Mouse (Mus musculus) hindbrain, embryonic 10.5 days (tissue): Measurements from ENCODE around the gene Xpo6. TPM values are rescaled to one million over a fixed set of nuclear protein-coding genes. Genes with fewer than 3 reads are reported as not detected.

Source experiments
- DNase-seq: peaks from one replicate; pipeline ENCODE4 v3.0.0-alpha.2; 2017; ENCODE audit warnings: low spot score
- H3K27ac ChIP-seq: fragments of 300-500 bp; sonication (generic); 2 replicates; pipeline ENCODE4 v1.5.1; 2016; ENCODE audit warnings: mild to moderate bottlenecking, moderate library complexity
- H3K27me3 ChIP-seq: fragments of 300-500 bp; sonication (generic); 2 replicates; pipeline ENCODE4 v1.6.1; 2016; ENCODE audit warnings: mild to moderate bottlenecking; ENCODE audit not compliant: poor library complexity, insufficient read depth, severe bottlenecking
- H3K36me3 ChIP-seq: fragments of 300-500 bp; sonication (generic); 2 replicates; pipeline ENCODE4 v1.6.1; 2016; ENCODE audit warnings: mild to moderate bottlenecking, moderate library complexity
- H3K4me1 ChIP-seq: fragments of 300-500 bp; sonication (generic); replicated peaks from 2 replicates; pipeline ENCODE4 v1.6.1; 2016; ENCODE audit warnings: mild to moderate bottlenecking
- H3K4me3 ChIP-seq: fragments of 300-500 bp; sonication (generic); 2 replicates; pipeline ENCODE4 v1.5.1; 2016; ENCODE audit warnings: mild to moderate bottlenecking, moderate library complexity
- H3K9me3 ChIP-seq: fragments of 300-500 bp; sonication (generic); 2 replicates; pipeline ENCODE4 v1.6.1; 2016; ENCODE audit warnings: mild to moderate bottlenecking, moderate library complexity
- WGBS: fragments of 180-500 bp; shearing (Covaris S2); methylation state at CpG from one replicate; pipeline ENCODE4 v1.1.7; 2016; 5-methylcytosine and 5-hydroxymethylcytosine counted together
- polyA plus RNA-seq: library from polyadenylated mRNA; unstranded; fragments of >200 nt; fragmentation: Nextera tagmentation; extraction: Ambion mirVana; gene quantifications from 2 replicates; pipeline ENCODE4 v1.2.1, GENCODE M21; 2016

The Xpo6 gene
- polyA plus RNA-seq, 1 experiment from 2014 or later, result 60.9 TPM

GRCm38 (mm10) chr7:126230357-126231148 lies 30.3 kb upstream of the Xpo6 start:
- DNase-seq, result no peak
- WGBS, result 65% methylated on average over 8 of the region's 8 CpGs
- Histone ChIP-seq H3K4me1 (0 out of 2 replicates have a peak, but pooled peaks cover 2% of the 10 kb centered on the region), H3K4me3 (no peak overlapping the region), H3K9me3 (no peaks in the 10 kb centered on the region), H3K27me3 (no peaks in the 10 kb centered on the region), H3K36me3 (no peaks in the 10 kb centered on the region), H3K27ac (no peak overlapping the region)

GRCm38 (mm10) chr7:126226136-126226535 lies 25.8 kb upstream of the Xpo6 start:
- Histone ChIP-seq H3K4me1 (0 out of 2 replicates have a peak, but pooled peaks cover 2% of the 10 kb centered on the region), H3K4me3 (no peak overlapping the region), H3K9me3 (no peaks in the 10 kb centered on the region), H3K27ac (no peak overlapping the region), H3K27me3 (no peaks in the 10 kb centered on the region), H3K36me3 (no peaks in the 10 kb centered on the region)
- DNase-seq, result no peak
- 34% methylated on average over 5 of the region's 5 CpGs for WGBS

- 72% methylated on average over 3 of the region's 3 CpGs for WGBS
- H3K36me3 ChIP-seq, result no peaks in the 10 kb centered on the region
- no peaks in the 10 kb centered on the region for H3K27me3 ChIP-seq
- DNase-seq, result no peak
- no peak overlapping the region for H3K27ac ChIP-seq
- no peaks in the 10 kb centered on the region for H3K9me3 ChIP-seq
- no peak overlapping the region for H3K4me3 ChIP-seq
- H3K4me1 ChIP-seq, result 0 out of 2 replicates have a peak, but pooled peaks cover 2% of the 10 kb centered on the region
Observed at GRCm38 (mm10) chr7:126222753-126223152, 22.5 kb upstream of the Xpo6 start.

GRCm38 (mm10) chr7:126220611-126221010 lies 20.3 kb upstream of the Xpo6 start:
- no peaks in the 10 kb centered on the region for H3K36me3 ChIP-seq
- H3K4me3 ChIP-seq, result no peak overlapping the region

GRCm38 (mm10) chr7:126218311-126218710 lies 18.0 kb upstream of the Xpo6 start:
- no peak overlapping the region for H3K4me3 ChIP-seq
- WGBS, result 82% methylated on average over 1 of the region's 1 CpGs
- no peaks in the 10 kb centered on the region for H3K36me3 ChIP-seq
- no peak for DNase-seq
- no peak overlapping the region for H3K27ac ChIP-seq
- H3K9me3 ChIP-seq, result no peaks in the 10 kb centered on the region
- 0 out of 2 replicates have a peak, but pooled peaks cover 3% of the 10 kb centered on the region for H3K4me1 ChIP-seq
- H3K27me3 ChIP-seq, result no peaks in the 10 kb centered on the region

More at GRCm38 (mm10) chr7:126220611-126221010, 20.3 kb upstream of the Xpo6 start:
- Histone ChIP-seq H3K27ac (no peak overlapping the region), H3K4me1 (0 out of 2 replicates have a peak, but pooled peaks cover 3% of the 10 kb centered on the region), H3K27me3 (no peaks in the 10 kb centered on the region), H3K9me3 (no peaks in the 10 kb centered on the region)
- 21% methylated on average over 1 of the region's 1 CpGs for WGBS
- DNase-seq, result no peak

- no peaks in the 10 kb centered on the region for H3K27me3 ChIP-seq
Observed at GRCm38 (mm10) chr7:126216867-126217266, 16.6 kb upstream of the Xpo6 start.

GRCm38 (mm10) chr7:126210856-126211255 lies 10.6 kb upstream of the Xpo6 start:
- H3K4me3 ChIP-seq, result no peak overlapping the region
- DNase-seq, result no peak
- no peaks in the 10 kb centered on the region for H3K9me3 ChIP-seq
- WGBS, result 91% methylated on average over 5 of the region's 5 CpGs
- no peaks in the 10 kb centered on the region for H3K36me3 ChIP-seq
- no peaks in the 10 kb centered on the region for H3K27me3 ChIP-seq
- no peaks in the 10 kb centered on the region for H3K4me1 ChIP-seq
- no peak overlapping the region for H3K27ac ChIP-seq

More at GRCm38 (mm10) chr7:126216867-126217266, 16.6 kb upstream of the Xpo6 start:
- Histone ChIP-seq H3K4me1 (0 out of 2 replicates have a peak, but pooled peaks cover 3% of the 10 kb centered on the region), H3K9me3 (no peaks in the 10 kb centered on the region), H3K4me3 (no peak overlapping the region), H3K27ac (no peak overlapping the region), H3K36me3 (no peaks in the 10 kb centered on the region)
- 23% methylated on average over 1 of the region's 1 CpGs for WGBS
- DNase-seq, result peak; percentile 5

- no peak for DNase-seq
- WGBS, result 96% methylated on average over 4 of the region's 4 CpGs
- H3K4me3 ChIP-seq, result peak overlapping the region; percentile 88
- peak overlapping the region; percentile 97 for H3K27ac ChIP-seq
- no peaks in the 10 kb centered on the region for H3K27me3 ChIP-seq
- H3K36me3 ChIP-seq, result no peaks in the 10 kb centered on the region
- peaks cover 28% of the 10 kb centered on the region for H3K4me1 ChIP-seq
- no peaks in the 10 kb centered on the region for H3K9me3 ChIP-seq
Observed at GRCm38 (mm10) chr7:126200997-126201345, 670 bp upstream of the Xpo6 start.

GRCm38 (mm10) chr7:126199691-126200102 lies 604 bp downstream of the Xpo6 start:
- DNase-seq, result peak; percentile 64
- H3K27ac ChIP-seq, result peak overlapping the region; percentile 97
- H3K4me3 ChIP-seq, result peak overlapping the region; percentile 88
- WGBS, result under 1% methylated on average over 27 of the region's 27 CpGs
- H3K27me3 ChIP-seq, result no peaks in the 10 kb centered on the region
- no peaks in the 10 kb centered on the region for H3K9me3 ChIP-seq
- H3K4me1 ChIP-seq, result peaks cover 28% of the 10 kb centered on the region
- no peaks in the 10 kb centered on the region for H3K36me3 ChIP-seq

- Histone ChIP-seq H3K9me3 (no peaks in the 10 kb centered on the region), H3K36me3 (no peaks in the 10 kb centered on the region), H3K27me3 (no peaks in the 10 kb centered on the region), H3K4me1 (peaks cover 28% of the 10 kb centered on the region), H3K4me3 (peak overlapping the region; percentile 88), H3K27ac (no peak overlapping the region)
- WGBS, result 64% methylated on average over 1 of the region's 1 CpGs
- no peak for DNase-seq
Observed at GRCm38 (mm10) chr7:126198926-126199325, 1.4 kb downstream of the Xpo6 start.

- Histone ChIP-seq H3K27ac (no peak overlapping the region), H3K4me1 (peaks cover 23% of the 10 kb centered on the region), H3K36me3 (peaks cover 25% of the 10 kb centered on the region), H3K9me3 (0 out of 2 replicates have a peak, but pooled peaks cover 9% of the 10 kb centered on the region), H3K4me3 (no peak overlapping the region), H3K27me3 (no peaks in the 10 kb centered on the region)
- DNase-seq, result no peak
- WGBS, result 93% methylated on average over 1 of the region's 1 CpGs
Observed at GRCm38 (mm10) chr7:126194175-126194574, 6.1 kb downstream of the Xpo6 start.

GRCm38 (mm10) chr7:126191471-126191870 lies 8.8 kb downstream of the Xpo6 start:
- Histone ChIP-seq H3K27me3 (no peaks in the 10 kb centered on the region), H3K4me1 (peaks cover 2% of the 10 kb centered on the region; the same call in 1 of the 2 replicates), H3K36me3 (peaks cover 32% of the 10 kb centered on the region), H3K27ac (no peak overlapping the region), H3K9me3 (0 out of 2 replicates have a peak, but pooled peaks cover 9% of the 10 kb centered on the region), H3K4me3 (no peak overlapping the region)
- no peak for DNase-seq
- 91% methylated on average over 1 of the region's 1 CpGs for WGBS

GRCm38 (mm10) chr7:126189517-126189916 lies 10.8 kb downstream of the Xpo6 start:
- Histone ChIP-seq H3K36me3 (peaks cover 32% of the 10 kb centered on the region), H3K27ac (no peak overlapping the region), H3K4me1 (peaks cover 6% of the 10 kb centered on the region; the same call in 1 of the 2 replicates)

More at GRCm38 (mm10) chr7:126189517-126189916, 10.8 kb downstream of the Xpo6 start:
- H3K4me3 ChIP-seq, result no peak overlapping the region
- 0 out of 2 replicates have a peak, but pooled peaks cover 9% of the 10 kb centered on the region for H3K9me3 ChIP-seq
- no peaks in the 10 kb centered on the region for H3K27me3 ChIP-seq
- no peak for DNase-seq
- WGBS, result 93% methylated on average over 1 of the region's 1 CpGs
